In the genomic region with DNA sequence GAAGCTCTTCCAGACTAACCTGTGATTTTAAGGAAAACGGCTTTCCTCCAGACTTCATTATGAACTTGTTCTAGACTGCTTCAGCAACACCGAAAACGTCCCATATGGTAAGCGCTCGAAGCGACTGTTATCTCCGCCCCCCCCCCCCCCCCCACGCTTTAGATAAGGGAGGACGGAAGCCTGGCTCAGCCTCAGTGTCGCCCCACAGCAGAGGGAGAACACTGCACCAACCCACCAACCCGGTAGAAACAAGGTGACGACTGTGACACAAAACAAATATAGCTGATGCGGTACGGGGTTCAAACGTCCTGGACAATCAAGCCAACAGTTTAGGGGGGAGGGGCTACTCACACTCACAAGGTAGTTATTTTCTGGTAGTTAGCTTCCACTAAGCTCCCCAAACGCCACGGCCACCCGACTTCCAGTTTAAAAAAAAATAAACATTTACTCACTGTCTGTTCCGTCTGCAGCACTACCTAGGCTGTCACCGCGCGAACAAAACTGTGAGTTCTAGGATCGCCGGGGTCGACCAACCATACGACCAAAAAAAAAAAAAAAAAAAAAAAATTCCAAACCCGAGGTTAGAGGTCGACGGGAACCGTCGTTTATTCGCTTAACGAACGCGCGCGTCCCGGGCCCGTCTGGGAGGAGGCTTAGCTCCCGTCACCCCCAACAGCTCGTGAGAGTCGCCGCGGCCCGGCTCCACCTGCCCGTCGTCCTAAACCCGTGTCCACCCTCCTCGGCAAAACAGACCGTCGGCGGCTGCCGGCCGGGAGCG, we compare ENCODE assay signal across 8 mouse cellular contexts. TPM values are rescaled to one million over a fixed set of nuclear protein-coding genes. Genes with fewer than 3 reads are reported as not detected.
DNase-seq lines count a peak whose midpoint lies in the region; ATAC-seq and TF ChIP-seq lines count a peak whose summit lies in the region.

No protein-coding gene starts in this region.

- under 1% methylated on average over 55 of the region's 55 CpGs for WGBS in forebrain, embryonic 15.5 days
- under 1% methylated on average over 55 of the region's 55 CpGs for WGBS in liver, adult 2 months
- under 1% methylated on average over 54 of the region's 55 CpGs for WGBS in midbrain, postnatal 0 days
- WGBS in stomach, postnatal 0 days, result under 1% methylated on average over 53 of the region's 55 CpGs

- peak overlapping the region; percentile 94 for H3K27ac ChIP-seq in forebrain, embryonic 15.5 days (replicated peaks)
- peak overlapping the region; percentile 64 for H3K27ac ChIP-seq in liver, adult 2 months (replicated peaks; ENCODE audit: insufficient read depth, low read depth, low read length)
- peak overlapping the region; percentile 62; the same call in 1 of the 2 replicates for H3K27ac ChIP-seq in midbrain, postnatal 0 days (ENCODE audit: low read depth, low read length)
- H3K27ac ChIP-seq in stomach, postnatal 0 days (replicated peaks), result peak overlapping the region; percentile 90

- DNase-seq in ovary, postnatal 10 days (ENCODE audit: low spot score), result peak; percentile 3
- DNase-seq in ovary, adult 18-20 months (ENCODE audit: low spot score), result no peak
- DNase-seq in cerebellum, adult 11-12 months, result peak; percentile 56
- peak; percentile 52 for DNase-seq in liver, adult 2 months (ENCODE audit: extremely low read depth, low read depth, low spot score)
- DNase-seq in midbrain, postnatal 0 days (ENCODE audit: low spot score), result peak; percentile 35
- DNase-seq in stomach, postnatal 0 days (ENCODE audit: low spot score), result peak; percentile 74

- peak overlapping the region; percentile 99 for H3K4me3 ChIP-seq in forebrain, embryonic 15.5 days
- peak overlapping the region; percentile 83 for H3K4me3 ChIP-seq in liver, adult 2 months (ENCODE audit: insufficient read depth, low read depth, low read length)
- peak overlapping the region; percentile 85 for H3K4me3 ChIP-seq in midbrain, postnatal 0 days (ENCODE audit: low read depth, low read length)
- H3K4me3 ChIP-seq in stomach, postnatal 0 days (ENCODE audit: low read depth, low read length), result peak overlapping the region; percentile 61

- no peaks in the 10 kb centered on the region for H3K9me3 ChIP-seq in forebrain, embryonic 15.5 days
- no peaks in the 10 kb centered on the region for H3K9me3 ChIP-seq in midbrain, postnatal 0 days (ENCODE audit: low read length)
- H3K9me3 ChIP-seq in stomach, postnatal 0 days (ENCODE audit: control insufficient read depth, low read length), result no peaks in the 10 kb centered on the region

- H3K36me3 ChIP-seq in forebrain, embryonic 15.5 days, result peaks cover 20% of the 10 kb centered on the region
- H3K36me3 ChIP-seq in liver, adult 2 months (ENCODE audit: control insufficient read depth, insufficient read depth, low read length), result peaks cover 5% of the 10 kb centered on the region
- no peaks in the 10 kb centered on the region for H3K36me3 ChIP-seq in midbrain, postnatal 0 days (ENCODE audit: insufficient read depth, low read length)
- H3K36me3 ChIP-seq in stomach, postnatal 0 days (ENCODE audit: control insufficient read depth, insufficient read depth, low read length), result no peaks in the 10 kb centered on the region

- peak; percentile 81 for ATAC-seq in forebrain, embryonic 15.5 days (replicated peaks)
- ATAC-seq in inflammation-experienced regulatory T-cells, adult 6 months, result peak; percentile 63
- peak; percentile 76 for ATAC-seq in midbrain, postnatal 0 days (ENCODE audit: low FRiP score)
- peak; percentile 86 for ATAC-seq in stomach, postnatal 0 days (ENCODE audit: low FRiP score, low TSS enrichment)

- H3K27me3 ChIP-seq in forebrain, embryonic 15.5 days, result no peaks in the 10 kb centered on the region
- H3K27me3 ChIP-seq in liver, adult 2 months (ENCODE audit: control insufficient read depth, insufficient read depth, low read length), result no peaks in the 10 kb centered on the region
- no peaks in the 10 kb centered on the region for H3K27me3 ChIP-seq in midbrain, postnatal 0 days (ENCODE audit: insufficient read depth, low read length)
- H3K27me3 ChIP-seq in stomach, postnatal 0 days (ENCODE audit: control insufficient read depth, insufficient read depth, low read length), result no peaks in the 10 kb centered on the region

- TF ChIP-seq EP300 in stomach, postnatal 0 days (optimal IDR thresholded peaks at IDR 0.05), result no peak

- no peak for TF ChIP-seq POLR2A in liver, adult 2 months (IDR thresholded peaks at IDR 0.05; ENCODE audit: extremely low read depth, insufficient read depth, low read length)

- peak overlapping the region; percentile 65 for H3K4me2 ChIP-seq in forebrain, embryonic 15.5 days (replicated peaks)
- peak overlapping the region; percentile 71 for H3K4me2 ChIP-seq in midbrain, postnatal 0 days (ENCODE audit: low read depth, low read length, poor library complexity, severe bottlenecking)
- peak overlapping the region; percentile 73 for H3K4me2 ChIP-seq in stomach, postnatal 0 days (replicated peaks; ENCODE audit: low read depth)

- H3K9ac ChIP-seq in forebrain, embryonic 15.5 days (replicated peaks), result peak overlapping the region; percentile 82
- H3K9ac ChIP-seq in liver, adult 2 months (ENCODE audit: low read depth, low read length), result peak overlapping the region; percentile 87
- H3K9ac ChIP-seq in midbrain, postnatal 0 days (replicated peaks; ENCODE audit: low read length, poor library complexity, severe bottlenecking), result peak overlapping the region; percentile 68
- peak overlapping the region; percentile 79 for H3K9ac ChIP-seq in stomach, postnatal 0 days (ENCODE audit: low read length)

- H3K4me1 ChIP-seq in forebrain, embryonic 15.5 days, result peaks cover 14% of the 10 kb centered on the region
- peaks cover 1% of the 10 kb centered on the region; the same call in 1 of the 2 replicates for H3K4me1 ChIP-seq in liver, adult 2 months (ENCODE audit: control insufficient read depth, insufficient read depth, low read length)
- no peaks in the 10 kb centered on the region; the same call in 1 of the 2 replicates for H3K4me1 ChIP-seq in midbrain, postnatal 0 days (ENCODE audit: insufficient read depth, low read length)
- H3K4me1 ChIP-seq in stomach, postnatal 0 days (replicated peaks; ENCODE audit: control insufficient read depth, insufficient read depth), result no peaks in the 10 kb centered on the region

- peaks cover 9% of the 10 kb centered on the region; the same call in 1 of the 2 replicates for H3K79me2 ChIP-seq in liver, adult 2 months (ENCODE audit: control insufficient read depth, insufficient read depth, low read length)

- no peak for TF ChIP-seq CTCF in liver, adult 2 months (IDR thresholded peaks at IDR 0.05; ENCODE audit: low read depth, low read length)
- no peak for TF ChIP-seq CTCF in midbrain, postnatal 0 days (IDR thresholded peaks at IDR 0.05)
- TF ChIP-seq CTCF in stomach, postnatal 0 days (IDR thresholded peaks at IDR 0.05; ENCODE audit: low read depth), result no peak; the same call in 1 of the 2 replicates

RNA-seq across cellular contexts. Expression of gene Tex30, which starts 0.6 kb away (rescaled TPM):
- polyA plus RNA-seq in forebrain, embryonic 15.5 days (2015; fragmentation: Nextera tagmentation; extraction: Ambion mirVana), result 68.3 and 75.9 TPM in 2 replicates
- 10 to 100 TPM; 36.4 to 83.3 (median 44.5) TPM for polyA plus RNA-seq in inflammation-experienced regulatory T-cells, adult 6 months (2017; shearing (Covaris generic))
- 7.7 TPM in 2 replicates for total RNA-seq in liver, adult 2 months (2014; rRNA removed)
- polyA plus RNA-seq in liver, adult 2 months (2012; rRNA removed), result 2.0 and 3.5 TPM in 2 replicates
- total RNA-seq in midbrain, postnatal 0 days (2014; rRNA removed), result 8.4 and 16.8 TPM in 2 replicates
- polyA plus RNA-seq in midbrain, postnatal 0 days (2015; fragmentation: Nextera tagmentation; extraction: Ambion mirVana), result 30.4 and 37.2 TPM in 2 replicates
- polyA plus RNA-seq in stomach, postnatal 0 days (2015; fragmentation: Nextera tagmentation; extraction: Ambion mirVana), result 43.8 and 47.6 TPM in 2 replicates

RNA-seq across cellular contexts. Expression of gene Kdelc1, which starts 17.0 kb away (rescaled TPM):
- polyA plus RNA-seq in forebrain, embryonic 15.5 days (2015; fragmentation: Nextera tagmentation; extraction: Ambion mirVana), result 29.0 and 31.8 TPM in 2 replicates
- 10 to 100 TPM; 15.7 to 22.5 (median 16.8) TPM for polyA plus RNA-seq in inflammation-experienced regulatory T-cells, adult 6 months (2017; shearing (Covaris generic))
- 6.9 and 7.4 TPM in 2 replicates for total RNA-seq in liver, adult 2 months (2014; rRNA removed)
- 5.4 and 7.8 TPM in 2 replicates for polyA plus RNA-seq in liver, adult 2 months (2012; rRNA removed)
- total RNA-seq in midbrain, postnatal 0 days (2014; rRNA removed), result 9.9 and 15.2 TPM in 2 replicates
- 15.5 and 16.7 TPM in 2 replicates for polyA plus RNA-seq in midbrain, postnatal 0 days (2015; fragmentation: Nextera tagmentation; extraction: Ambion mirVana)
- 19.5 and 20.6 TPM in 2 replicates for polyA plus RNA-seq in stomach, postnatal 0 days (2015; fragmentation: Nextera tagmentation; extraction: Ambion mirVana)

RNA-seq across cellular contexts. Expression of gene Bivm, which starts 17.1 kb away (rescaled TPM):
- 31.5 and 32.0 TPM in 2 replicates for polyA plus RNA-seq in forebrain, embryonic 15.5 days (2015; fragmentation: Nextera tagmentation; extraction: Ambion mirVana)
- 10 to 100 TPM; 13.8 to 18.3 (median 18.1) TPM for polyA plus RNA-seq in inflammation-experienced regulatory T-cells, adult 6 months (2017; shearing (Covaris generic))
- 7.5 and 7.8 TPM in 2 replicates for total RNA-seq in liver, adult 2 months (2014; rRNA removed)
- polyA plus RNA-seq in liver, adult 2 months (2012; rRNA removed), result 5.1 and 6.5 TPM in 2 replicates
- 43.9 and 49.8 TPM in 2 replicates for total RNA-seq in midbrain, postnatal 0 days (2014; rRNA removed)
- polyA plus RNA-seq in midbrain, postnatal 0 days (2015; fragmentation: Nextera tagmentation; extraction: Ambion mirVana), result 22.2 and 23.1 TPM in 2 replicates
- 7.4 and 8.0 TPM in 2 replicates for polyA plus RNA-seq in stomach, postnatal 0 days (2015; fragmentation: Nextera tagmentation; extraction: Ambion mirVana)

RNA-seq across cellular contexts. Expression of gene Gm8251, which starts 39.9 kb away (rescaled TPM):
- 0.13 and 0.18 TPM in 2 replicates for polyA plus RNA-seq in forebrain, embryonic 15.5 days (2015; fragmentation: Nextera tagmentation; extraction: Ambion mirVana)
- polyA plus RNA-seq in inflammation-experienced regulatory T-cells, adult 6 months (2017; shearing (Covaris generic)), result under 1 TPM in 2 of 3 experiments, not detected in 1; 0.12 to 0.16 TPM
- total RNA-seq in liver, adult 2 months (2014; rRNA removed), result 0.07 and 0.09 TPM in 2 replicates
- not detected in 2 replicates for polyA plus RNA-seq in liver, adult 2 months (2012; rRNA removed)
- total RNA-seq in midbrain, postnatal 0 days (2014; rRNA removed), result 0.05 and 0.09 TPM in 2 replicates
- not detected in 2 replicates for polyA plus RNA-seq in midbrain, postnatal 0 days (2015; fragmentation: Nextera tagmentation; extraction: Ambion mirVana)
- 0.01 and 0.04 TPM in 2 replicates for polyA plus RNA-seq in stomach, postnatal 0 days (2015; fragmentation: Nextera tagmentation; extraction: Ambion mirVana)

RNA-seq across cellular contexts. Expression of gene Ercc5, which starts 45.9 kb away (rescaled TPM):
- 35.5 and 37.4 TPM in 2 replicates for polyA plus RNA-seq in forebrain, embryonic 15.5 days (2015; fragmentation: Nextera tagmentation; extraction: Ambion mirVana)
- 10 to 100 TPM; 14.8 to 17.8 (median 17.7) TPM for polyA plus RNA-seq in inflammation-experienced regulatory T-cells, adult 6 months (2017; shearing (Covaris generic))
- total RNA-seq in liver, adult 2 months (2014; rRNA removed), result 14.3 and 14.9 TPM in 2 replicates
- polyA plus RNA-seq in liver, adult 2 months (2012; rRNA removed), result 2.4 and 3.1 TPM in 2 replicates
- total RNA-seq in midbrain, postnatal 0 days (2014; rRNA removed), result 14.9 and 24.3 TPM in 2 replicates
- 18.8 and 23.6 TPM in 2 replicates for polyA plus RNA-seq in midbrain, postnatal 0 days (2015; fragmentation: Nextera tagmentation; extraction: Ambion mirVana)
- 9.1 and 9.7 TPM in 2 replicates for polyA plus RNA-seq in stomach, postnatal 0 days (2015; fragmentation: Nextera tagmentation; extraction: Ambion mirVana)
